Mouse (Mus musculus) G1E-ER4 (cell line): ENCODE results near the gene Tnp1. TPM values are rescaled to one million over a fixed set of nuclear protein-coding genes. Genes with fewer than 3 reads are reported as not detected.

Experiments
- GATA1 ChIP-seq: IDR thresholded peaks from one replicate; pipeline ENCODE4 v1.8.0; 2012; ENCODE audit warnings: low read length, inconsistent platforms
- polyA plus RNA-seq: library from polyadenylated mRNA; stranded (reverse); fragments of >175 nt; gene quantifications from 2 replicates; pipeline ENCODE4 v1.2.3, GENCODE M21; 2012

Tnp1 gene
- polyA plus RNA-seq, 1 experiment = not detected

GRCm38 (mm10) chr1:73032491-73032890 is 16.8 kb upstream of the Tnp1 start:
- no peak for TF ChIP-seq GATA1

GRCm38 (mm10) chr1:73028741-73029140 is 13.0 kb upstream of the Tnp1 start:
- no peak for TF ChIP-seq GATA1

GRCm38 (mm10) chr1:73027381-73027780 is 11.7 kb upstream of the Tnp1 start:
- TF ChIP-seq GATA1 = no peak

- TF ChIP-seq GATA1 = no peak
Observed at GRCm38 (mm10) chr1:73026786-73027299, 11.1 kb upstream of the Tnp1 start.

DNA sequence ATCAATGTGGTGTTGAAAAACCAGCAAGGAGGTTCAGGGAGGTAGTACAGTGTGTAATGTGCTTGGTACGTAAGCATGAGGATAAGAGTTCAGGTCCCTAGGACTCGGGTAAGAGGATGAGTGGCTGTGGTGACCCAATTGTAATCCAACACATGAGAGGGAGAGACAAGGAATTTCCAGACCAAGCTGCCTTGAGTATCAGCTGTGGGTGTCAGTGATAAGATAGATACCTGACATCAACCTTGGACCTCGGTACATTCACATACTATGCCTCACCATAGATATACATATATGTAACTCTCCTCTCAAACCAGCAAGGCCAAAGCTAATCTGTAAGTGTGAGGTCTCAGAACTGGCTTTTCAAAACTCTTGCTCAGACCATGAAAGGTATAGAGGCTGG is 10.4 kb upstream of the Tnp1 start:
- no peak for TF ChIP-seq GATA1

GRCm38 (mm10) chr1:73006847-73007246 is 8.9 kb downstream of the Tnp1 start:
- TF ChIP-seq GATA1 = no peak

DNA sequence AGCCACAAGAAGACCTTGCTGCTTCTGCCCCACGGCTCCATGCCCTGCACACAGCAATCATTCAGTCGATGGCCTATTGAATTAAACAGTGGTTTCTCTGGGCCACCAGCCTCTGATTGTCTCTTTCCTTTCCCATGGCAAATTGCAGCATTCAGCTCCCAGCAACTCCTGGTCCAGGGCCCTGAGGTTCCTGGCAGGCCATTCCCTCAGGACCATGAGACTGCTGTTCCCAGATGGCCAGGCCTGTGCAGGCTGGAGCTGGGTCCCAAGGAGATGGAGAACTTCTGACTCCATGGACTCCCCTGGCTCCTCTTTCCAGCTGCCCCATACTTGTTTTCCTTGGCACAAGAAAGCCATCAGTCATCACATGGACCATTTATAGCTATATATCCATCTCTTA is 10.8 kb downstream of the Tnp1 start:
- TF ChIP-seq GATA1 = no peak

GRCm38 (mm10) chr1:73002637-73003036 is 13.1 kb downstream of the Tnp1 start:
- peak; percentile 70 for TF ChIP-seq GATA1

DNA sequence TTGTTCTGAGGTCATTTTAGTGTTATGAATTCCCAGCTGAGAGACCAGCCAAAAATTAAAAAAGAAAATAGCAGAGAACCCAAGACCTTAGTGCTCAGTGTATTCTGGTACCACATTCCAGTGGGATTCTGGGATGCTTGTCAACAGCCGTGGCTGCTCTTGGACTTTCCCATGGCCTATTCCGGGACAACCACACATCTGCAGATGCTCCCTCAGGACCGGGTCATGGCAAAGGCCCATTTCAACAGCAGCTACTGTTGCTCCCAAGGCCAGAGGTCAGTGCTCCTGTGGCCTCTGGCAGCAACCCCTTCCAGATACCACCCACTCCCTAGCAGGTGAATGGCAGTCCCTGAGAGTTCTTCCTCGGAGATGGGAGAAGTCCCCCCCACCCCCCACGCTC is 13.7 kb downstream of the Tnp1 start:
- TF ChIP-seq GATA1 = no peak

DNA sequence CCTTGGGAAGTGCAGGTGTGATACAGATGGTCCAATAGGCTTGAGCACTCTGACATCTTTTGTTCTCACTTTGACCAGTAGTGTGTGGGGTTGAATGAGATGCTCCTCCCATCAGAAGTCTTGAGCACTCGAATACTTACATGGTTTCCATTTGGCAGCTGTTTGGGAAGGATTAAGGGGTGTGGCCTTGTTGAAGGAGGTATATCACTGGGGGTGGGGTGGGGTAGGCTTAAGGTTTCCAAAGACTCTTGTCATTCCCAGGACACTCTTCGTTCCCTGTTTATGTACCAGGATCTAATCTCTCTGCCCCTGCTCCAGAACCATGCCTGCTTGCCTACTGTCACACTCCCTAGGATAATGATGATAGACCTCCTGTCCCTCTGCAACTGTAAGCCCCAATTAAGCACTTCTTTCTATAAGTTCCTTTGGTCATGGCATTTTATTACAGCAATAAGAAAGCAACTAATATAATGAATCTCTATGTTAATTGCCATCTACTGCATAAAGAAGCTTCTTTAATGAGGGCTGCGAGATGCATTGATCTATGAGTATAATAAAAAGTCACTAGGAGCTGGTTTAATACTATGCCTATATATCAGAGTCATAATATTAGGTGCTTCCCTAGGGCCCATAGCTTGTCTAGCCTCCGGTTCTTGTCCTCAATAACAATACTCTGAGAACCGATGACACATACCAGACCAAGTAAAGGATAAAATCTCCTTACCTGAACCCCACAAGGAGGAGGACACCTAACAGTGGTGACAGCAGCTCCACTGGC is 20.8 kb downstream of the Tnp1 start:
- no peak for TF ChIP-seq GATA1

DNA sequence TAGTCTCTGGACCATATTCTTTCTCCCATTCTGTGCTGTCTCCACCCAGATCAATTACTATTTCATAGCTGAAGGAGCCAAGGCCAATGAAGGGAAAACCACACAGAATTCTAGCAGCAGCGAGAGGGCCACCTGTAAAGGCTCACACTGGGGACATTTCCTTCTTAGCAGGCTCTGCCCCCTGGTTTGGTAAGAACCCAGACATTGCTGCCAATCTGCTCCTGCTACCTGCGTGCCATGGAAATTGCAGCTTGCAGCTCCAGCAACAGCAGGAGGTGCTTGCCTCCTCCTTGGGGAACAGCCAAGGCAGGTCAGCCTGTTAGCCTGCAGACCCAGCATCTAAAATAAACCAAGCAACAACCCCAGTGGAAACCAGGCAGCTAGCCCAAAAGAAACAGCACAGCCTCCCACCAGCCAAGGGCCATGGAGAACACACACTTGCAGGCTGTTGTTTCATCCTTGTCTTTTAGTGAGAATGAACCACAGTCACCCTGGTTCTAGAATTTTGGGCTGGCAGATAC is 22.7 kb downstream of the Tnp1 start:
- no peak for TF ChIP-seq GATA1

GRCm38 (mm10) chr1:72992209-72992608 is 23.5 kb downstream of the Tnp1 start:
- no peak for TF ChIP-seq GATA1

GRCm38 (mm10) chr1:72988904-72989303 is 26.8 kb downstream of the Tnp1 start:
- no peak for TF ChIP-seq GATA1

GRCm38 (mm10) chr1:72986715-72987114 is 29.0 kb downstream of the Tnp1 start:
- TF ChIP-seq GATA1 = peak; percentile 87

DNA sequence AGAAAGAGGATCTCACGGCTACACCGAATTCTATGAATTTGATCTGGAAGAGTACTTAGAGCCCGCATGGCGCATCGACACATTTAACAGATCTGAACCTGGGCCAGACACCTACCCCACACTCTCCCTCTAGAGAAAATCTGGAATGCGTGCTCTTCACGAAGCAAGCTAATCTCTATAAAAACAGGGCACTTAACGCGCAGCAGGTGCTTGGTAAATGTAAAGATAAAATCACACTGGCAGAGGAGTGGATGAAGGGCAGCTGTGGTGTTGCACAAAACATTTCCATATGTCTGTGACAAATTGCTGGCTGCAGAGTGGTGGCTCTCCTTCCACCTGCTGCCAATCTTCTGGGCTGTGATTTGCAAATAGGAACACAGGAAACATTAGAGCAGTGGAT is 36.8 kb downstream of the Tnp1 start:
- no peak for TF ChIP-seq GATA1

DNA sequence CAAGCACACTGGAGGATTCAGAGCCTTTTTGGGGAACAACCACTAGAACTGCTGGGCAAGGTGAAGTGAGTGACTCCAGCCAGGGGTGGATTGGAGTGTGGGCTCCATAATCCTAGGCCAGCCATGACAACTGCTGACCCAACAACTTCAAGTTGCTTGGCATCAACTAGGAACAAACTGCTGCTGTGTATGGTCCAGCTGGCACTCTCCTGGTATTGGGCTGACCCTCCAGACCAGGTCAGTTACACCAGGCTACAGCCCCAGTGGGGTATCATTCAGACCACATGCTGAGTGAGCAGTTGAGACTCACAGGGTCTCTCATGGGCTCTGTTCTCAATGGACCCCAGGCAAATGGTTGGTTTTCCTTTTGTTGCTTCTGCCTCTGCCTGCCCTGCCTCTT is 41.5 kb downstream of the Tnp1 start:
- TF ChIP-seq GATA1 = no peak

GRCm38 (mm10) chr1:72970461-72970860 is 45.2 kb downstream of the Tnp1 start:
- TF ChIP-seq GATA1 = no peak
